Mouse (Mus musculus): ENCODE measurements at regions not wholly inside any gene's neighbourhood (a gene's known extent, or its start where the extent isn't known, plus 50 kb on each side); places are given as distances from the start of the nearest gene placed in this dataset.

DNA sequence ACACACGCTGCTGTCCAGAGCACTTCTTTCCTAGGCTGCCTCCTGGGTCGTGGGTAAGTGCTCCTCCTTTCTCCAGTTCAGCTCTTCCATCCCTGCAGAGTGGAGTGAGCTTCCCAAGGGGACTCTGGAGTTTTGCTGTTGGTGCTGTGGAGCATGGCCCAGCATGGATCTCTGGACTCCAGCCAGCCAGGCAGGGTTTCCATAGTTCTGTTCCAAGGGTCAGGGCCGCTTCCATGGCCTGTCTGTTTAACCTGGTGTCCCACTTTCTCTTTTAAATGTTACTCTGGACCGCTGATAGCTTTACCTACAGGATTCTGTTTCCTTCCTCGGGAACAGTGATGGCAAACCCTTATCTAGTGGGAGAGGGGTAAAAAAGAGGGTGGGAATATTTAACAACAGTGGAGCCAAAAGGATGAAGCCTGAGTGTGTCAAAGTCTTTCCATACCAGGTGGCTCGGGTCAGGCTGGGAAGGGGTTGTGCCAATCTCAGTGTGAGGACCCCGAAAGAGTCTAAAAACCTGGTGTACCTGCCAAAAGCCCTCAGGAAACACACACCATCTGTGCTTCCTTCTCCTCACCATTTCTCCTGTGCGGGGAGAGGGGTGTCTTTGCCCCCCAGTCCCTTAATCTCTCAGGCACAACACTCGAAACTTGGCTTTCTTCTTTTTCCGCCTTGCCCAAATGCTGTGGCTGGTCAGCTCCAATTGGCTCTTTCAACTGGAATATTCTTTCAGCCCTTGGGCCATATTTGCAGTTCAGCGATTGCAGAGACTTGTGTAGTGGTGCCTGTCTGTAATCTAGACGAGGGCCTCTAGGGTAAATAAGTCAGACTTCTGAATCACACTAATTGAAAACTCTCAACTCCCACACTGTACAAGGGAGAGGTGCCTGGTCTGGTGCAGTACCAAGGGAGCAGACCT lies 222.8 kb upstream of the Fam19a5 start:
- Histone ChIP-seq H3K36me3 (ENCODE audit: control insufficient read depth, insufficient read depth, low read length) (no peaks in the 10 kb centered on the region), H3K27ac (replicated peaks; ENCODE audit: low read depth, low read length) (no peak overlapping the region), H3K27me3 (ENCODE audit: control insufficient read depth, insufficient read depth, low read length) (no peaks in the 10 kb centered on the region), H3K9me3 (ENCODE audit: control insufficient read depth, low read length) (no peaks in the 10 kb centered on the region), H3K4me2 (ENCODE audit: low read depth, severe bottlenecking) (no peak overlapping the region), H3K4me3 (ENCODE audit: low read depth, low read length) (no peak overlapping the region), H3K4me1 (ENCODE audit: control insufficient read depth, insufficient read depth, low read length) (no peaks in the 10 kb centered on the region), H3K9ac (ENCODE audit: low read length) (no peak overlapping the region)
- DNase-seq (ENCODE audit: low spot score) (no peak), ATAC-seq (ENCODE audit: insufficient number of reproducible peaks, low FRiP score, low TSS enrichment, low read depth) (no peak)
- WGBS, result 78% methylated on average over 12 of the region's 12 CpGs

DNA sequence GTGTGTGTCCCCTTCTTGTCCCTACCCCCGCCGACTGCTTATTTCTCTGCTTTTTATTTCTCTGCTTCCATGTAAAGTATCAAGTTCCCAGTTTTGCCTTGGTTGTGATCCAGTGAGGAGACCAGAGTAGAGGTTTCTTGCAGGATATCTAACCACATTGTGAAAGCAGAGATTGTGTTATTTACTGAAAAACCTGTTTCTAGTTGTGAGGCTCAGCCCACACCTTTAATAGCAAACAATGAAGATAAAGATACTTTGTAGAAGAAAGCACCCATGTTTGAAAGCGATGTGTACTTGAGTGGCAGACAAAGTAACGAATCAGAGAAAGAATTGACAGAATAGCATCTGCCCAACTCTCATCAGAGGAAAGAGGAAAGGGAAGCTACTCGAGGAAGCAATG lies 218.7 kb upstream of the Fam19a5 start:
- Histone ChIP-seq H3K4me1 (ENCODE audit: control insufficient read depth, insufficient read depth, low read length) (no peaks in the 10 kb centered on the region), H3K4me3 (ENCODE audit: low read depth, low read length) (no peak overlapping the region), H3K36me3 (ENCODE audit: control insufficient read depth, insufficient read depth, low read length) (no peaks in the 10 kb centered on the region), H3K27ac (replicated peaks; ENCODE audit: low read depth, low read length) (no peak overlapping the region), H3K27me3 (ENCODE audit: control insufficient read depth, insufficient read depth, low read length) (no peaks in the 10 kb centered on the region), H3K9ac (ENCODE audit: low read length) (no peak overlapping the region), H3K9me3 (ENCODE audit: control insufficient read depth, low read length) (no peaks in the 10 kb centered on the region), H3K4me2 (ENCODE audit: low read depth, severe bottlenecking) (no peak overlapping the region)
- WGBS, result 88% methylated on average over 5 of the region's 5 CpGs
- no peak for DNase-seq (ENCODE audit: low spot score)
- no peak for ATAC-seq (ENCODE audit: insufficient number of reproducible peaks, low FRiP score, low TSS enrichment, low read depth)

- H3K36me3 ChIP-seq (ENCODE audit: control insufficient read depth, insufficient read depth, low read length), result no peaks in the 10 kb centered on the region
- H3K4me1 ChIP-seq (ENCODE audit: control insufficient read depth, insufficient read depth, low read length), result no peaks in the 10 kb centered on the region
- H3K27me3 ChIP-seq (ENCODE audit: control insufficient read depth, insufficient read depth, low read length), result no peaks in the 10 kb centered on the region
- H3K27ac ChIP-seq (replicated peaks; ENCODE audit: low read depth, low read length), result no peak overlapping the region
- DNase-seq (ENCODE audit: low spot score), result no peak
- H3K4me2 ChIP-seq (ENCODE audit: low read depth, severe bottlenecking), result no peak overlapping the region
- WGBS, result 44% methylated on average over 6 of the region's 6 CpGs
- ATAC-seq (ENCODE audit: insufficient number of reproducible peaks, low FRiP score, low TSS enrichment, low read depth), result no peak
- H3K9ac ChIP-seq (ENCODE audit: low read length), result no peak overlapping the region
- no peaks in the 10 kb centered on the region for H3K9me3 ChIP-seq (ENCODE audit: control insufficient read depth, low read length)
- no peak overlapping the region for H3K4me3 ChIP-seq (ENCODE audit: low read depth, low read length)
Observed at GRCm38 (mm10) chr15:87326281-87326680, 217.8 kb upstream of the Fam19a5 start.

GRCm38 (mm10) chr15:87332441-87332840 lies 211.7 kb upstream of the Fam19a5 start:
- Histone ChIP-seq H3K9me3 (ENCODE audit: control insufficient read depth, low read length) (no peaks in the 10 kb centered on the region), H3K27me3 (ENCODE audit: control insufficient read depth, insufficient read depth, low read length) (no peaks in the 10 kb centered on the region), H3K27ac (replicated peaks; ENCODE audit: low read depth, low read length) (no peak overlapping the region), H3K4me1 (ENCODE audit: control insufficient read depth, insufficient read depth, low read length) (no peaks in the 10 kb centered on the region), H3K4me2 (ENCODE audit: low read depth, severe bottlenecking) (no peak overlapping the region), H3K36me3 (ENCODE audit: control insufficient read depth, insufficient read depth, low read length) (no peaks in the 10 kb centered on the region), H3K4me3 (ENCODE audit: low read depth, low read length) (no peak overlapping the region), H3K9ac (ENCODE audit: low read length) (no peak overlapping the region)
- ATAC-seq (ENCODE audit: insufficient number of reproducible peaks, low FRiP score, low TSS enrichment, low read depth) (no peak), DNase-seq (ENCODE audit: low spot score) (no peak)
- 84% methylated on average over 3 of the region's 3 CpGs for whole genome bisulfite sequencing

- Histone ChIP-seq H3K9me3 (ENCODE audit: control insufficient read depth, low read length) (no peaks in the 10 kb centered on the region), H3K4me3 (ENCODE audit: low read depth, low read length) (no peak overlapping the region), H3K36me3 (ENCODE audit: control insufficient read depth, insufficient read depth, low read length) (no peaks in the 10 kb centered on the region), H3K27me3 (ENCODE audit: control insufficient read depth, insufficient read depth, low read length) (no peaks in the 10 kb centered on the region), H3K27ac (replicated peaks; ENCODE audit: low read depth, low read length) (no peak overlapping the region), H3K9ac (ENCODE audit: low read length) (no peak overlapping the region), H3K4me2 (ENCODE audit: low read depth, severe bottlenecking) (no peak overlapping the region), H3K4me1 (ENCODE audit: control insufficient read depth, insufficient read depth, low read length) (no peaks in the 10 kb centered on the region)
- ATAC-seq (ENCODE audit: insufficient number of reproducible peaks, low FRiP score, low TSS enrichment, low read depth), result no peak
- no peak for DNase-seq (ENCODE audit: low spot score)
- WGBS, result 82% methylated on average over 4 of the region's 4 CpGs
Observed at GRCm38 (mm10) chr15:87333527-87333926, 210.6 kb upstream of the Fam19a5 start.

GRCm38 (mm10) chr15:87334430-87334829 lies 209.7 kb upstream of the Fam19a5 start:
- Histone ChIP-seq H3K36me3 (ENCODE audit: control insufficient read depth, insufficient read depth, low read length) (no peaks in the 10 kb centered on the region), H3K27me3 (ENCODE audit: control insufficient read depth, insufficient read depth, low read length) (no peaks in the 10 kb centered on the region), H3K9me3 (ENCODE audit: control insufficient read depth, low read length) (no peaks in the 10 kb centered on the region), H3K27ac (replicated peaks; ENCODE audit: low read depth, low read length) (no peak overlapping the region), H3K4me3 (ENCODE audit: low read depth, low read length) (no peak overlapping the region), H3K9ac (ENCODE audit: low read length) (no peak overlapping the region), H3K4me2 (ENCODE audit: low read depth, severe bottlenecking) (no peak overlapping the region), H3K4me1 (ENCODE audit: control insufficient read depth, insufficient read depth, low read length) (no peaks in the 10 kb centered on the region)
- whole genome bisulfite sequencing, result 72% methylated on average over 4 of the region's 4 CpGs
- no peak for DNase-seq (ENCODE audit: low spot score)
- ATAC-seq (ENCODE audit: insufficient number of reproducible peaks, low FRiP score, low TSS enrichment, low read depth), result no peak

DNA sequence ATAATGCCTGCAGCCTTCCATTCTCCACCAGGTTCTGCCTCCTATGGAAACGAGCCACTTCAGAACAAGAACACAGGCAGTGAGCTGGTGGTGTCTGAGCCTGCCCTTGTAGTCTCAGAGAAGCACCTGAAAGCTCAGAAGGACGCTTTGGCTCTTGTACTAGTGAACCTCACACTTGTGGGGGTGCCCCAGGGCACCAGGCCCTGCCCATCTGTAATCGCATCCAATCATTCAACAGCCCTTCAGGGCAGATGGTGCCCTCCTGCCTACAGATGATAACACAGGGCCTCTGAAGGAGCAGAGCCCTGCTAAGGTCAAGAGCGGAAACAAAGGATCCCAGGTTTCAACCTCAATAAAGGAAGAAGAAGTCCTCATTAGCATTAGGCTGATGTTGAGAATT lies 208.8 kb upstream of the Fam19a5 start:
- Histone ChIP-seq H3K27me3 (ENCODE audit: control insufficient read depth, insufficient read depth, low read length) (no peaks in the 10 kb centered on the region), H3K27ac (replicated peaks; ENCODE audit: low read depth, low read length) (no peak overlapping the region), H3K4me2 (ENCODE audit: low read depth, severe bottlenecking) (no peak overlapping the region), H3K4me1 (ENCODE audit: control insufficient read depth, insufficient read depth, low read length) (no peaks in the 10 kb centered on the region), H3K9ac (ENCODE audit: low read length) (no peak overlapping the region), H3K36me3 (ENCODE audit: control insufficient read depth, insufficient read depth, low read length) (no peaks in the 10 kb centered on the region), H3K9me3 (ENCODE audit: control insufficient read depth, low read length) (no peaks in the 10 kb centered on the region), H3K4me3 (ENCODE audit: low read depth, low read length) (no peak overlapping the region)
- DNase-seq (ENCODE audit: low spot score), result no peak
- no peak for ATAC-seq (ENCODE audit: insufficient number of reproducible peaks, low FRiP score, low TSS enrichment, low read depth)
- WGBS, result 89% methylated on average over 4 of the region's 4 CpGs

- Histone ChIP-seq H3K9me3 (ENCODE audit: control insufficient read depth, low read length) (no peaks in the 10 kb centered on the region), H3K27me3 (ENCODE audit: control insufficient read depth, insufficient read depth, low read length) (no peaks in the 10 kb centered on the region), H3K4me1 (ENCODE audit: control insufficient read depth, insufficient read depth, low read length) (no peaks in the 10 kb centered on the region), H3K36me3 (ENCODE audit: control insufficient read depth, insufficient read depth, low read length) (no peaks in the 10 kb centered on the region), H3K4me2 (ENCODE audit: low read depth, severe bottlenecking) (no peak overlapping the region), H3K27ac (replicated peaks; ENCODE audit: low read depth, low read length) (no peak overlapping the region), H3K9ac (ENCODE audit: low read length) (no peak overlapping the region), H3K4me3 (ENCODE audit: low read depth, low read length) (no peak overlapping the region)
- DNase-seq (ENCODE audit: low spot score) (no peak), ATAC-seq (ENCODE audit: insufficient number of reproducible peaks, low FRiP score, low TSS enrichment, low read depth) (no peak)
- WGBS, result 94% methylated on average over 11 of the region's 11 CpGs
Observed at GRCm38 (mm10) chr15:87335737-87336136, 208.4 kb upstream of the Fam19a5 start.

GRCm38 (mm10) chr15:87339904-87340303 lies 204.2 kb upstream of the Fam19a5 start:
- Histone ChIP-seq H3K27ac (replicated peaks; ENCODE audit: low read depth, low read length) (no peak overlapping the region), H3K4me3 (ENCODE audit: low read depth, low read length) (no peak overlapping the region), H3K4me1 (ENCODE audit: control insufficient read depth, insufficient read depth, low read length) (no peaks in the 10 kb centered on the region), H3K36me3 (ENCODE audit: control insufficient read depth, insufficient read depth, low read length) (no peaks in the 10 kb centered on the region), H3K9me3 (ENCODE audit: control insufficient read depth, low read length) (no peaks in the 10 kb centered on the region), H3K27me3 (ENCODE audit: control insufficient read depth, insufficient read depth, low read length) (no peaks in the 10 kb centered on the region), H3K4me2 (ENCODE audit: low read depth, severe bottlenecking) (no peak overlapping the region), H3K9ac (ENCODE audit: low read length) (no peak overlapping the region)
- DNase-seq (ENCODE audit: low spot score) (no peak), ATAC-seq (ENCODE audit: insufficient number of reproducible peaks, low FRiP score, low TSS enrichment, low read depth) (no peak)
- 69% methylated on average over 3 of the region's 3 CpGs for WGBS
